Mouse (Mus musculus) lung, postnatal 25 days (tissue): ENCODE results near the gene Itsn1.

ENCODE experiments used
- DNase-seq: peaks from one replicate; pipeline ENCODE4 v3.0.0; 2022; ENCODE audit warnings: low spot score

The Itsn1 gene

DNA sequence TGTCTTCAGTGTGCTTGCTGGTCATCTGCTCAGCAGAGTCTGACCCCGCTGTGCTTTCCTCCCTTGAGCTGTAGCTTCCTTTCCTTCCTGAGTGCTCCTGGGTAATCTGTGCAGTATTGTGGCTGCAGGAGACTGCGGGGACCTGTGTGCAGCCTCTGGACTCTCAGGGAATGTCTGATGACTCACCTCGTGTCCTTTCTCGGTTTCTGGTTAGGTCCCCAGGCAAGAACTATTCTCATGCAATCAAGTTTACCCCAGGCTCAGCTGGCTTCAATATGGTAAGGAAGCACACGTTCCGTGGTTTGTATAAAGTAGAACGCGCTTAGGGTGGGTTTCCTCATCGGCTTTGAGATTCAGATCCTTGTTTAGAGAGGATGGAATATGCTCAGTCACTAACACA is 82.8 kb downstream of the Itsn1 start:
- no peak for DNase-seq

- DNase-seq = no peak
Measured at GRCm38 (mm10) chr16:91813543-91813942, 84.5 kb downstream of the Itsn1 start.

DNA sequence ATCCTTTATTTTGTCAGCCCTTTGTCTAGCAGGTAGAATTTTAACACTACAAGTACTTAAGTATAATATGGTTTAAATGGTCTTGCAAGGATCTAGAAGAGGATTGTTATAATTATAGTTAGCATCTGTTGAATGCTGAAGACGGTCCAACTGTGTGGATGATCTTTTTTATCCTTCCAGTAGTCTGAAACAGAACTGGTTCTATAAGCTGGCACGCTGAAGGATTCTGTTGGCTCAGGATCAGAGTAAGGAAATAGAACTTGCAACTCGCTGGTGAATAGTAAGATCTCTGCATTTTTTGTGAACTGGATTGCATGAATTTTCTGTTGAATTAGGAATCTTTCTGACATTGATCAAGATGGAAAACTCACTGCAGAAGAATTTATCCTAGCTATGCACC is 86.0 kb downstream of the Itsn1 start:
- DNase-seq = no peak

GRCm38 (mm10) chr16:91820299-91820698 is 91.2 kb downstream of the Itsn1 start:
- DNase-seq = no peak

- DNase-seq = no peak
Measured at GRCm38 (mm10) chr16:91822325-91822724, 93.2 kb downstream of the Itsn1 start.

DNA sequence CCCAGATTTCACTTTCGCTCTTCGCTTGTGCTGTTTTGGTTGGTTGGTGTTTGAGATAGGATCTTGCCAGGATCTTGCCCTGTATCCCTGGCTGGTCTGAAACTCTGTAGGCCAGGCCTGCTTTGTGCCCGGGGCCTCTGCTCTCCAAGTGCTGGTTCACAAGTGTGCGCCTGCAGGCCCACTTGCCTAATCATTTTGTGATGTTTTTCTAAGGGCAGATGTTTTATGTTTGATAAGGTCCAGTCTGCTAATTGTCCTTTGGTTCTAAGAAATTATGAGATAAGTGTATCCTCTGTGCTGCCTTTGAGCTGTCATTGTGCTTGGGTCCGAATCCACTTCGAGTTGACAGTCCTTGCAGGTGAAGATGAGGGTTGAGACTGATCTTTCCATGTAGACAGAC is 93.7 kb downstream of the Itsn1 start:
- DNase-seq = no peak

- peak; percentile 61 for DNase-seq
Measured at GRCm38 (mm10) chr16:91825774-91826325, 96.8 kb downstream of the Itsn1 start.

DNA sequence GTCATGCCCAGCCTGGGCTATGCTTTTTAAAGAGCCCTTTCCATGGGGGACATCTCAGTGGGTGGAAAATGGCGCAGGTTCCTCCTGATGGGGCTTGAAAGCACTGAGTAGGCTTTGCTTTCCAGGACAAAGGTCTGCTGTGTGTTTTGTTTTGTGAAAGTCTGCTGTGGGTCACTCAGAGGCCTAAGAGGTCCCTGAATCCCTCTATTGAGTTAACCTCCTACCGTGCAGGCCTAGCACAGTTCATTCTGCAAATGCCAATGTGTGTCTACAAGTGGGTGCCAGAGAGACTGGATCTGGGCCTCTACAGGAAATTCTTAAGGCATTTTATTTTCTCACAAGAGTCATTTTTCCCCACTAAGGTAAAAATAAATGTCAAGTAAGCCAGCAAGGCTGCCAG is 97.8 kb downstream of the Itsn1 start:
- DNase-seq = no peak

DNA sequence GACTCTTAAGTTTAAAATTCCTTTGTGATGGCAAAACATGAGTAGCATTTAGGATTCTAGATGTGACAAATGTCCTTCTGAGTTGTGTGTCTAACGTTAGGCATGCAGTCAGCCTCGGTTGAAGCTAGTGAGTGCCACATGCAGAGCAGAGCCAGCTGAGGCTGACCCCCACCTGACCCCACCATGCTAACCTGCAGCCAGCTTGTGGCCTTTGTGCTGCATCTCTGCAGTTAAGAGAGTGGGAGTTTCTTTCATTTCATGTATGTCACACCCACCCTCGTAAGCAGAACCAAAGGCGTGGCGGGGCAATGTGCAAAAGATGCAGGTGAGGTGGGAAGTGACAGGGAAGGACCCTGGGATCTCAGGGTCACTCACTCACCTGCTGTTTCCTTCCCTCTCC is 98.4 kb downstream of the Itsn1 start:
- DNase-seq = no peak

GRCm38 (mm10) chr16:91828160-91828559 is 99.1 kb downstream of the Itsn1 start:
- no peak for DNase-seq

DNA sequence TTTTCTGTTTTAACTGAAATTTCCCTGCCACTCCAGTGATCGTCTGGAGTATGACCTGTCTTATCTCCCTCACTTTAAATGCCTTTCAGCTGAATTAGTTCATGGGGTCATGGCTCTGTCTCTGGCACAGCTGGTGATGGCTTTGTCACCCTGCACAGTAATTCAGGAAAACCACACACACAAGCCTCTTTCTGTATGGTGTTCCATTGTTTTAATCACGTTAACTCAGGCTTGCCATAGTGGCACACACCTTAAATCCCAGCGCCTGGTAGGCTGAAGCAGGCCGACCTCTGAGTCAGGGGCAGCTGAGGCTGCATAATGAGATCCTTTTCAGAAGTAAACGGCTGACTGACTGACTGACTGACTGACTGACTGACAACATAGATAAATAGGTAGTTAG is 99.5 kb downstream of the Itsn1 start:
- DNase-seq = no peak

DNA sequence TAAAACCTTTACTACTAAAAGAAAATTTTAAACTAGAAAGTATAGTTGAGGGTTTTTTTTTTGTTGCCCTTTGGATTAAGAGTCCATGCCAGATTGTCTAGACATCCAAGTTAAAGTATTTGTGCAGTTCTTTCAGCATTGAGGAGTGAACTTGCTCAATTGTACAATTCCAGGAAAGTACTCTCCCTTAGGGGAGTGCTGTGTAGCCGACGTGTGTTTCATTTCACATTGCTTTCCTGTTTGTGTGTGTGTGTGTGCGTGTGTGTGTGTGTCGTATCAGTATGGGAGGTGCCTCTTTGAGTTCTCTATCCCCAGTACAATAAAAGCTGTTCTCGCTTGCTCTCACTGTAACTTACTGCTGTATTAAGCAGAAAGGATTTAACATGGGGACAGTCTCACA is 100.0 kb downstream of the Itsn1 start:
- DNase-seq = no peak

GRCm38 (mm10) chr16:91830260-91830659 is 101.2 kb downstream of the Itsn1 start:
- no peak for DNase-seq

DNA sequence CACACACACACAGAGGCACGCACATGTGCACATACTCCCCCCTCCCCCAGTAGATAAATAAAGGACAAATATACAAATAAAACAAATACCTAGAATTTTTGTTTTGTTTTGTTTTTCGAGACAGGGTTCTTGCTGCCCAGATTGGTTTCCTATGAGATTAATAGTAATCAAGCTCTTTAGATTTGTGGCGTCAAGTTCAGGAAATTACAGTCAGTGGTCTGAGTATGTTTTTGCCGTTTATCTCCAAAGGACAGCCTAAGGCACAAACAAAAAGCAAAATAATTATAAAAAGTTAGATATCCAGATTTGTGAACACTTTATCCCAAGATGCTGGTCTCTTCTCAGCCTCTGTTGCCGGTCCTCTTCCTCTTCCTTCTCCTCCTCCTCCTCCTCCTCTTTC is 104.0 kb downstream of the Itsn1 start:
- no peak for DNase-seq

GRCm38 (mm10) chr16:91833558-91833957 is 104.5 kb downstream of the Itsn1 start:
- no peak for DNase-seq

GRCm38 (mm10) chr16:91833981-91834380 is 104.9 kb downstream of the Itsn1 start:
- no peak for DNase-seq

DNA sequence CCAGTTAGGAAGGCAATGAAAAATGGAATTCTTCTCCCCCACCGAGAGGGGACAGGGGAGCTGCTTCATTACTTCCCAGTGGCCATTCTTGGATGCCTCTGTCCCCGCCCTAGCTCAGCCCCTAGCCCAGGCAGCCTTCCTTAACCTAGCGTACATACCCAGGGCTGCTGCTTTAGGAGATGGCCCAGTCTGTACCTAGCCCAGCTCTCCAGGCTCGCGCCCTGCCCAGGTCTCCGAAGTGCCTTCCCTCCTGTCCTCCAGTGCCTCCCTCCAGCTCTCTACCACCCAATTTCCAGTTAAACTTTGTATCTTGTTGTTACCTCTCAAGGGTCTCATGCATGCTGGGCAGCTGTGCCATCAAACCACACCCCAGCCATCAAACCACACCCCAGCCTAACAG is 106.7 kb downstream of the Itsn1 start:
- no peak for DNase-seq

- no peak for DNase-seq
Measured at GRCm38 (mm10) chr16:91836592-91837557, 107.8 kb downstream of the Itsn1 start.

GRCm38 (mm10) chr16:91837558-91838041 is 108.5 kb downstream of the Itsn1 start:
- no peak for DNase-seq

- no peak for DNase-seq
Measured at GRCm38 (mm10) chr16:91838771-91839170, 109.7 kb downstream of the Itsn1 start.

DNA sequence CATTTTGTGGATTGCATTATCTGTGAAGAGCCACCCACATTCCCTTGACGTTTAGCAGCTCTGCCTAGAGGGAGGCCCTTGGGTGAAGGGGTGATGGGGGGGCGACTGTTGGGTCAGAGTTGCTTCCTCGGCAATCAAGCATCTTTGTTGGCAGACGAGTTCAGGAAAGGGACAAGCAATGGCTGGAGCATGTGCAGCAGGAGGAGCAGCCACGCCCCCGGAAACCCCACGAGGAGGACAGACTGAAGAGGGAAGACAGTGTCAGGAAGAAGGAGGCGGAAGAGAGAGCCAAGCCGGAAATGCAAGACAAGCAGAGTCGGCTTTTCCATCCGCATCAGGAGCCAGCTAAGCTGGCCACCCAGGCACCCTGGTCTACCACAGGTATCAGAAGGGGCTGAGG is 110.4 kb downstream of the Itsn1 start:
- DNase-seq = no peak

GRCm38 (mm10) chr16:91841026-91841630 is 112.0 kb downstream of the Itsn1 start:
- no peak for DNase-seq
